Mouse (Mus musculus) testis, adult 2 months (tissue): ENCODE measurements at regions not wholly inside any gene's neighbourhood (a gene's known extent, or its start where the extent isn't known, plus 50 kb on each side); places are given as distances from the start of the nearest gene placed in this dataset.

Source experiments
- H3K27ac ChIP-seq: fragments of 200-500 bp; 2 replicates; pipeline ENCODE4 v1.5.1; 2012; ENCODE audit warnings: low read depth, low read length; ENCODE audit not compliant: control insufficient read depth, insufficient read depth
- H3K27me3 ChIP-seq: fragments of 200-500 bp; 2 replicates; pipeline ENCODE4 v1.6.1; 2012; ENCODE audit warnings: mild to moderate bottlenecking, low read length, moderate library complexity; ENCODE audit not compliant: control insufficient read depth, insufficient read depth
- H3K36me3 ChIP-seq: fragments of 200-500 bp; 2 replicates; pipeline ENCODE4 v1.6.1; 2012; ENCODE audit warnings: mild to moderate bottlenecking, low read length; ENCODE audit not compliant: control insufficient read depth, insufficient read depth
- H3K4me1 ChIP-seq: fragments of 200-500 bp; 2 replicates; pipeline ENCODE4 v1.6.1; 2012; ENCODE audit warnings: low read length; ENCODE audit not compliant: control insufficient read depth, insufficient read depth
- H3K4me3 ChIP-seq: fragments of 200-500 bp; 2 replicates; pipeline ENCODE4 v1.5.1; 2012; ENCODE audit warnings: low read depth, mild to moderate bottlenecking, low read length, moderate library complexity, mixed read lengths; ENCODE audit not compliant: control insufficient read depth
- CTCF ChIP-seq: fragments of 200-500 bp; IDR thresholded peaks from 2 replicates; pipeline ENCODE4 v1.5.1; 2012; ENCODE audit warnings: low read depth, mild to moderate bottlenecking, inconsistent platforms, low read length, moderate library complexity; ENCODE audit not compliant: control insufficient read depth, insufficient read depth, insufficient replicate concordance
- POLR2A ChIP-seq: fragments of 200-500 bp; IDR thresholded peaks from 2 replicates; pipeline ENCODE4 v1.6.1; 2012; ENCODE audit warnings: low read depth, mild to moderate bottlenecking, inconsistent platforms, low read length, moderate library complexity; ENCODE audit not compliant: control insufficient read depth

- no peaks in the 10 kb centered on the region for H3K27me3 ChIP-seq
- H3K4me1 ChIP-seq, result no peaks in the 10 kb centered on the region
- no peak for TF ChIP-seq CTCF
- no peak for TF ChIP-seq POLR2A
- no peaks in the 10 kb centered on the region for H3K36me3 ChIP-seq
- H3K4me3 ChIP-seq, result no peak overlapping the region
- no peak overlapping the region for H3K27ac ChIP-seq
These were observed 206.9 kb upstream of the Smim15 start for GRCm38 (mm10) chr13:107837206-107837952.

GRCm38 (mm10) chr13:107835756-107836385, 208.4 kb upstream of the Smim15 start:
- Histone ChIP-seq H3K4me1 (peaks cover 3% of the 10 kb centered on the region), H3K27ac (no peak overlapping the region), H3K36me3 (no peaks in the 10 kb centered on the region), H3K27me3 (no peaks in the 10 kb centered on the region), H3K4me3 (no peak overlapping the region)
- no peak for TF ChIP-seq POLR2A
- TF ChIP-seq CTCF, result no peak

DNA sequence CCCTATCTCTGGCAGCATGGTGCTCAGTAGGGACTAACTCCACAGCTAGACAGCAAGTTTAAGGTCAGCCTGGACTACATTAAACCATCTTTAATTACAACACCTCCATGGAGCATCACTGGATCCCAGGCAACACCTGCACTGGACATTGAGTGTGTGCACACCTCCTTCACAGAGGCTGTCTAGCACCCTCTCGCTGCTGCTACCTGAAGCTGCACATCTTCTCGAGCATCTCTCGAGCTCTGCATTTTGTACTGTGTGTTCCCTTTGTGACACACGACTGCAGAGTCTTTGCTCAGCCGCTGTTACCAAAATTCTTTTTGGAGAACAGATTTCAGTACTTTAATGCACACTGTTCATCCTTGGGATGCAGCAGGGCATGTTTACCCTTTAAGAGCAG, 212.2 kb upstream of the Smim15 start:
- Histone ChIP-seq H3K4me3 (no peak overlapping the region), H3K4me1 (peaks cover 3% of the 10 kb centered on the region), H3K27me3 (no peaks in the 10 kb centered on the region), H3K36me3 (no peaks in the 10 kb centered on the region), H3K27ac (no peak overlapping the region)
- TF ChIP-seq CTCF, result no peak; the same call in 1 of the 2 replicates
- no peak for TF ChIP-seq POLR2A

- Histone ChIP-seq H3K36me3 (no peaks in the 10 kb centered on the region), H3K27me3 (no peaks in the 10 kb centered on the region), H3K27ac (no peak overlapping the region), H3K4me3 (peak overlapping the region; percentile 4), H3K4me1 (peaks cover 3% of the 10 kb centered on the region)
- TF ChIP-seq CTCF, result no peak
- TF ChIP-seq POLR2A, result no peak
These were observed 213.0 kb upstream of the Smim15 start for GRCm38 (mm10) chr13:107831221-107831681.

DNA sequence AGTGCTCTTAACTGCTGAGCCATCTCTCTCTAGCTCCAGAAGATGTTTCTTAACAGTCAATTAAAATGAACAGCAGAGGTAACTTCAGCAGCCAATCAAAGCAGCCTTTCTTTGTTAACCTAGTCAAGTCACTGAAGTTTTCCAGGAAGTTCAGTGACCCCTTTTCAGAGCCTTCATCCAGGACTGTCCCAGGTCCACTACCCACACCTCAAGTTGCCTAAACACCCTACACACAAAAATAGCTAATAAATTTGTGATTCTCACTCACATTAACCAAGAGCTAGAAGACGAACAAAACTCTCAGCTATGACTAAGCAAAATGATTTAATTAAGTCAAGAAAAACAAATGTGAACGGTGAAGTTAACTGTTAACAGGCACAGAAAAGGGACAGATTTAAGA, 214.0 kb upstream of the Smim15 start:
- Histone ChIP-seq H3K4me3 (no peak overlapping the region), H3K36me3 (no peaks in the 10 kb centered on the region), H3K27me3 (no peaks in the 10 kb centered on the region), H3K27ac (no peak overlapping the region), H3K4me1 (peaks cover 3% of the 10 kb centered on the region)
- TF ChIP-seq POLR2A (no peak), CTCF (no peak)

DNA sequence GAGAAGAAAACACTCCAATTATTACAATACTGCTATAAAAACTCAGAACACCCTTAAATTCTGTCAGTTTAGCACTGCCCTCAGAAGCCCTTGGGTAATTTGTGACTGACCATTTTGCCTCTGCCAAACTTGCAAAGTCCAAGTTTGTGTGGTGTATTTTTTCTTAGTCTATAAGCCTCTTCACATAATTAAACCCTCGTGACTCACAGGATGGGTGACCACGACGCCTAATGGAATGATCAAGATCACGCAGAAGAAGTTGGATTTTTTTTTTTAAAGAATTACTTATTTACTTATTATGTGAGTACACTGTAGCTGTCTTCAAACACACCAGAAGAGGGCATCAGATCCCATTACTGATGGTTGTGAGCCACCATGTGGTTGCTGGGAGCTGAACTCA, 214.4 kb upstream of the Smim15 start:
- Histone ChIP-seq H3K36me3 (no peaks in the 10 kb centered on the region), H3K4me3 (no peak overlapping the region), H3K4me1 (peaks cover 3% of the 10 kb centered on the region), H3K27me3 (no peaks in the 10 kb centered on the region), H3K27ac (no peak overlapping the region)
- TF ChIP-seq CTCF (no peak), POLR2A (no peak)

DNA sequence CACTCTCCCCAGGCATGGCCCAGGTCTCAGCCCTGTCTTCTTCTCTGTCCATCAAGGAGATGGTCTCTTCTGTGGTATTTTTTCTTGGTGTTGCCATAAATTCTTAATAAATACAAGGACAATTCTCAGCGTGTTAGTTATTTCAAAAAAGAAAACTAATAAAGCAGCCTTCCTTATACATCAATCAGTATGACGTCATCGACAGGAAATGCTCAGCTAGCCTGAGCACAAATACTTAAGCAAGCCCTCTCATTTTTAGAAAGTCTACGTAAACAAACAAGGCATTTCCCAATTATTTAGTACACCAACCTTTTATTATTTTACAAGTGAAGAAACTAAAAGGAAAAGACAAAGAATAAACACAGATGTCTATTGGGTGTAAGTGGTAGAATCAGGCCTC, 218.6 kb upstream of the Smim15 start:
- Histone ChIP-seq H3K4me1 (no peaks in the 10 kb centered on the region), H3K36me3 (no peaks in the 10 kb centered on the region), H3K4me3 (no peak overlapping the region), H3K27me3 (no peaks in the 10 kb centered on the region), H3K27ac (no peak overlapping the region)
- TF ChIP-seq POLR2A (no peak), CTCF (no peak)
